Mouse (Mus musculus) adrenal gland, adult (tissue): ENCODE data around the gene Dars2.
"Not testable (repeated sequence)": the region's sequence is repeated elsewhere in the genome, so short reads cannot be mapped to it uniquely, and the experiment has no call there.

Experiments
- DNase-seq, 2 experiments: peaks; one replicate each; pipeline ENCODE4 v3.0.0; 2022 to 2023; ENCODE audit warnings: low spot score in 1 of 2; ENCODE audit not compliant: inconsistent age in 2 of 2

Gene Dars2

GRCm38 (mm10) chr1:161035786-161036404 lies 34.6 kb downstream of the Dars2 start:
- peak in 1 of 2 experiments; percentile 30 for DNase-seq

- no peak for DNase-seq
Measured at GRCm38 (mm10) chr1:161035281-161035785, 35.1 kb downstream of the Dars2 start.

- DNase-seq, result peak; percentile 99 to 100
Measured at GRCm38 (mm10) chr1:161034435-161035280, 35.8 kb downstream of the Dars2 start, which contains the start of gene Zbtb37. Zbtb37 (minus strand) TSS chr1:161034849.

- no peak for DNase-seq
Measured at GRCm38 (mm10) chr1:161033856-161034434, 36.5 kb downstream of the Dars2 start.

GRCm38 (mm10) chr1:161032345-161032744 lies 38.1 kb downstream of the Dars2 start:
- DNase-seq, result peak; percentile 79 to 90

- peak in 1 of 2 experiments; percentile 39 for DNase-seq
Measured at GRCm38 (mm10) chr1:161031881-161032280, 38.6 kb downstream of the Dars2 start.

GRCm38 (mm10) chr1:161030058-161030457 lies 40.4 kb downstream of the Dars2 start:
- no peak for DNase-seq

GRCm38 (mm10) chr1:161028427-161028826 lies 42.0 kb downstream of the Dars2 start:
- DNase-seq, result not testable (repeated sequence)

- DNase-seq, result no peak
Measured at GRCm38 (mm10) chr1:161027196-161027595, 43.3 kb downstream of the Dars2 start.

- peak in 1 of 2 experiments; percentile 71 for DNase-seq
Measured at GRCm38 (mm10) chr1:161025410-161026210, 44.8 kb downstream of the Dars2 start.

- DNase-seq, result no peak
Measured at GRCm38 (mm10) chr1:161020051-161020450, 50.4 kb downstream of the Dars2 start.

- DNase-seq, result no peak
Measured at GRCm38 (mm10) chr1:161016378-161016777, 54.1 kb downstream of the Dars2 start.

- DNase-seq, result no peak
Measured at GRCm38 (mm10) chr1:161010436-161010835, 60.0 kb downstream of the Dars2 start.

- no peak for DNase-seq
Measured at GRCm38 (mm10) chr1:161008038-161008437, 62.4 kb downstream of the Dars2 start.

- no peak for DNase-seq
Measured at GRCm38 (mm10) chr1:161006471-161006870, 64.0 kb downstream of the Dars2 start.

- no peak for DNase-seq
Measured at GRCm38 (mm10) chr1:161005526-161005925, 64.9 kb downstream of the Dars2 start.

- DNase-seq, result no peak
Measured at GRCm38 (mm10) chr1:161004942-161005341, 65.5 kb downstream of the Dars2 start.

- no peak for DNase-seq
Measured at GRCm38 (mm10) chr1:160993851-160994250, 76.6 kb downstream of the Dars2 start.
